Mouse (Mus musculus): ENCODE measurements around the gene Dcdc2b.

Dcdc2b gene

GRCm38 (mm10) chr4:129621283-129621841 lies 7.3 kb upstream of the Dcdc2b start:
- DNase-seq (ENCODE audit: extremely low spot score, low spot score), result no peak

GRCm38 (mm10) chr4:129620419-129621282 lies 6.6 kb upstream of the Dcdc2b start:
- no peak for DNase-seq (ENCODE audit: extremely low spot score, low spot score)

- DNase-seq (ENCODE audit: extremely low spot score, low spot score), result peak; percentile 90
Observed at GRCm38 (mm10) chr4:129618786-129619691, 5.0 kb upstream of the Dcdc2b start, which contains the start of gene Iqcc. Gene Iqcc (minus strand): TSS chr4:129619099.

GRCm38 (mm10) chr4:129618031-129618430 lies 4.0 kb upstream of the Dcdc2b start:
- no peak for DNase-seq (ENCODE audit: extremely low spot score, low spot score)

GRCm38 (mm10) chr4:129617121-129617641 lies 3.1 kb upstream of the Dcdc2b start:
- no peak for DNase-seq (ENCODE audit: extremely low spot score, low spot score)

- no peak for DNase-seq (ENCODE audit: extremely low spot score, low spot score)
Observed at GRCm38 (mm10) chr4:129616631-129617030, 2.6 kb upstream of the Dcdc2b start.

- no peak for DNase-seq (ENCODE audit: extremely low spot score, low spot score)
Observed at GRCm38 (mm10) chr4:129615801-129616290, 1.8 kb upstream of the Dcdc2b start.

- DNase-seq (ENCODE audit: extremely low spot score, low spot score), result no peak
Observed at GRCm38 (mm10) chr4:129610472-129610871, 3.6 kb downstream of the Dcdc2b start.

- DNase-seq (ENCODE audit: extremely low spot score, low spot score), result no peak
Observed at GRCm38 (mm10) chr4:129610026-129610425, 4.0 kb downstream of the Dcdc2b start.

GRCm38 (mm10) chr4:129609139-129609631 lies 4.9 kb downstream of the Dcdc2b start:
- no peak for DNase-seq (ENCODE audit: extremely low spot score, low spot score)

- peak; percentile 84 for DNase-seq (ENCODE audit: extremely low spot score, low spot score)
Observed at GRCm38 (mm10) chr4:129608426-129609025, 5.5 kb downstream of the Dcdc2b start.

GRCm38 (mm10) chr4:129600233-129601158 lies 13.6 kb downstream of the Dcdc2b start, which contains the start of the genes Eif3i and Tmem234:
Gene Eif3i (minus strand): TSS chr4:129600648.
Gene Tmem234 (plus strand): TSS chr4:129600668.
- DNase-seq (ENCODE audit: extremely low spot score, low spot score), result peak; percentile 88

GRCm38 (mm10) chr4:129588865-129589264 lies 25.2 kb downstream of the Dcdc2b start:
- no peak for DNase-seq (ENCODE audit: extremely low spot score, low spot score)

GRCm38 (mm10) chr4:129586943-129587342 lies 27.1 kb downstream of the Dcdc2b start:
- DNase-seq (ENCODE audit: extremely low spot score, low spot score), result no peak

GRCm38 (mm10) chr4:129585773-129586172 lies 28.3 kb downstream of the Dcdc2b start:
- no peak for DNase-seq (ENCODE audit: extremely low spot score, low spot score)

GRCm38 (mm10) chr4:129584884-129585608 lies 29.0 kb downstream of the Dcdc2b start:
- peak; percentile 86 for DNase-seq (ENCODE audit: extremely low spot score, low spot score)

GRCm38 (mm10) chr4:129584370-129584769 lies 29.7 kb downstream of the Dcdc2b start:
- DNase-seq (ENCODE audit: extremely low spot score, low spot score), result no peak

GRCm38 (mm10) chr4:129582251-129582650 lies 31.8 kb downstream of the Dcdc2b start:
- DNase-seq (ENCODE audit: extremely low spot score, low spot score), result no peak

GRCm38 (mm10) chr4:129580347-129580746 lies 33.7 kb downstream of the Dcdc2b start:
- DNase-seq (ENCODE audit: extremely low spot score, low spot score), result no peak

Measured in neural tube, embryonic 10.5 days (tissue).